ENCODE assay signal across 11 mouse cellular contexts in the genomic region with DNA sequence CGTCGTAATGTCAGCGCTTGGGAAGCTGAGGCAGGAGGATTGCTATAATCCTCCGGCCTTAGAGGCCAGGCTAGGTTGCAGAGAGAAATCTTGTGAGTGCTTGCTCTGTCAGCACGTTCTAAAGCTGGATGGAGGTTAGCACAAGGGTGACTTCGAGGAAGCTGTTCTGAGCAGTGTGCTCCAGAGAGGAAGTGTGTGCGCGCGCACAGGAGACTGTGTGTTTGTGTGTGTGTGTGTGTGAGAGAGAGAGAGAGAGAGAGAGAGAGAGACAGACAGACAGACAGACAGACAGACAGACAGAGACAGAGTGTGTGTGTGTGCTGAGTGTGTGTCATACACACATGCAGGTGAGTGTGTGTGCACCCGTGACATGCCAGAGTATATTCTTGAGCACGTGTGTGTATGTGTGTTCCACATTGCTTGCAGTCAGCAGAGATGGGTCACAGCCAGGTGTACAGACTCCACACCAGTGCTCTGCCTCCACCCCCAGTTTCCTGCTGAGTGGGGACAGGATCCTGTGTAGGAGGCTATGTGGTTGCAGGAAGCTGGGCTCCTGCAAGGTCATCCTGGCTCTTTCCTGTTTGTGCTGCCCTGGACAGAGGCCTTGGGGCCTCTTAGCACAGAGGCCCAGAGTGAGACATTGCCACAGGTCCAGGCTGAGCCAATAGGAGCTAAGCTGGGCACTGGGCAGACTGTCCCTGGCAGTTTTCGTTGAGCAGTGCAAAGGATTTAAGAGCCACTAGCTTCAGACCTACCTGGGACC. TPM values are rescaled to one million over a fixed set of nuclear protein-coding genes. Genes with fewer than 3 reads are reported as not detected.
DNase-seq lines count a peak whose midpoint lies in the region; ATAC-seq and TF ChIP-seq lines count a peak whose summit lies in the region.
"Had no signal": no experiment of that assay in that cellular context is flagged by ENCODE, and none has a peak within 500 bp of the region (broad histone marks: within the 10 kb centered on the region; RNA-seq: fewer than 3 reads in every experiment).

No protein-coding gene starts in this region.

- DNase-seq in gastrocnemius, adult 2 months, result no peak
- no peak for DNase-seq in gastrocnemius, adult 8-10 months (ENCODE audit: low spot score in 2 of 2)
- peak; percentile 65 to 78 for DNase-seq in heart, adult 2 months
- DNase-seq in embryo, embryonic 9.5 days (ENCODE audit: extremely low spot score), result no peak
- DNase-seq in layer of hippocampus, adult 11-12 months (ENCODE audit: low spot score), result no peak

- H3K4me3 ChIP-seq in gastrocnemius, adult 2 months, result peak overlapping the region; percentile 26; the same call in 1 of the 2 replicates
- no peak overlapping the region for H3K4me3 ChIP-seq in heart, adult 2 months
- no peak overlapping the region for H3K4me3 ChIP-seq in kidney, embryonic 14.5 days (ENCODE audit: low read length)
- H3K4me3 ChIP-seq: embryonic facial prominence, embryonic 13.5 days; neural tube, embryonic 13.5 days had no signal

- H3K4me1 ChIP-seq in heart, adult 2 months (ENCODE audit: control insufficient read depth, insufficient read depth, low read length), result peaks cover 56% of the 10 kb centered on the region
- H3K4me1 ChIP-seq in kidney, embryonic 14.5 days (ENCODE audit: control insufficient read depth, insufficient read depth, low read length), result peaks cover 15% of the 10 kb centered on the region; the same call in 1 of the 2 replicates

- peak; percentile 86 for TF ChIP-seq EP300 in heart, adult 2 months (IDR thresholded peaks at IDR 0.05; ENCODE audit: insufficient read depth, low read depth, low read length)

- TF ChIP-seq CTCF in gastrocnemius, adult 2 months (IDR thresholded peaks at IDR 0.05), result no peak
- TF ChIP-seq CTCF in heart, adult 2 months (IDR thresholded peaks at IDR 0.05), result no peak

- peak; percentile 36 for ATAC-seq in kidney, embryonic 14.5 days (ENCODE audit: low FRiP score, low TSS enrichment)
- ATAC-seq in megakaryocyte progenitor cell, adult 5-6 weeks (replicated peaks; ENCODE audit: poor library complexity), result peak; percentile 23
- ATAC-seq in megakaryocyte-erythroid progenitor cell, adult 5-6 weeks (replicated peaks; ENCODE audit: low FRiP score, low TSS enrichment, poor library complexity, severe bottlenecking), result no peak

- H3K4me2 ChIP-seq in kidney, embryonic 14.5 days (replicated peaks; ENCODE audit: low read depth, low read length), result no peak overlapping the region
- H3K4me2 ChIP-seq: embryonic facial prominence, embryonic 13.5 days; neural tube, embryonic 13.5 days had no signal

- peak overlapping the region; percentile 2; the same call in 1 of the 2 replicates for H3K9ac ChIP-seq in heart, adult 2 months (ENCODE audit: low read depth, low read length)
- H3K9ac ChIP-seq in kidney, embryonic 14.5 days (ENCODE audit: low read depth, low read length), result no peak overlapping the region
- H3K9ac ChIP-seq: embryonic facial prominence, embryonic 13.5 days; neural tube, embryonic 13.5 days had no signal

- intact Hi-C loops in gastrocnemius, adult 2 months (cut with DNase I), result no loop called here
- intact Hi-C loops in heart, adult 2 months (cut with DNase I), result no loop called here

- no peaks in the 10 kb centered on the region for H3K27me3 ChIP-seq in heart, adult 2 months (ENCODE audit: control insufficient read depth, insufficient read depth, low read length)
- H3K27me3 ChIP-seq in kidney, embryonic 14.5 days (ENCODE audit: control insufficient read depth, insufficient read depth, low read length), result no peaks in the 10 kb centered on the region
- H3K27me3 ChIP-seq: CH12.LX; embryonic facial prominence, embryonic 13.5 days; neural tube, embryonic 13.5 days had no signal

- H3K9me3 ChIP-seq in kidney, embryonic 14.5 days (ENCODE audit: control insufficient read depth, low read length), result no peaks in the 10 kb centered on the region
- H3K9me3 ChIP-seq: embryonic facial prominence, embryonic 13.5 days; neural tube, embryonic 13.5 days had no signal

- TF ChIP-seq POLR2A in heart, adult 2 months (IDR thresholded peaks at IDR 0.05; ENCODE audit: insufficient read depth, low read depth, low read length), result no peak

- H3K27ac ChIP-seq in gastrocnemius, adult 2 months, result peak overlapping the region; percentile 71
- peak overlapping the region; percentile 84 for H3K27ac ChIP-seq in heart, adult 2 months
- peak overlapping the region; percentile 19; the same call in 1 of the 2 replicates for H3K27ac ChIP-seq in kidney, embryonic 14.5 days (ENCODE audit: low read depth, low read length)
- H3K27ac ChIP-seq: embryonic facial prominence, embryonic 13.5 days; neural tube, embryonic 13.5 days had no signal

- no peaks in the 10 kb centered on the region for H3K36me3 ChIP-seq in heart, adult 2 months (ENCODE audit: control insufficient read depth, insufficient read depth, low read length)
- H3K36me3 ChIP-seq in kidney, embryonic 14.5 days (ENCODE audit: control insufficient read depth, insufficient read depth, low read length), result no peaks in the 10 kb centered on the region; the same call in 1 of the 2 replicates
- H3K36me3 ChIP-seq: neural tube, embryonic 13.5 days had no signal

- H3K79me2 ChIP-seq in heart, adult 2 months (replicated peaks; ENCODE audit: control insufficient read depth, insufficient read depth, low read length), result peaks cover 22% of the 10 kb centered on the region

- 46% methylated on average over 12 of the region's 12 CpGs for WGBS in heart, adult 2 months
- WGBS in kidney, embryonic 14.5 days, result 76% methylated on average over 12 of the region's 12 CpGs

RNA-seq across cellular contexts. Expression of gene Tpst2, which starts 21.9 kb away (rescaled TPM):
- total RNA-seq in gastrocnemius, adult 2 months (2021), result 10 to 100 TPM; 12.6 to 25.4 TPM
- total RNA-seq in gastrocnemius, adult 8-10 months (2022), result 10 to 100 TPM; 13.4 to 17.6 (median 16.0) TPM
- 10 to 100 TPM; 38.3 to 43.6 TPM for total RNA-seq in heart, adult 2 months (2021)
- 36.9 and 37.7 TPM in 2 replicates for polyA plus RNA-seq in heart, adult 2 months (2012; rRNA removed)
- polyA plus RNA-seq in kidney, embryonic 14.5 days (2014; fragmentation: Nextera tagmentation; extraction: Ambion mirVana), result 39.9 and 50.3 TPM in 2 replicates
- total RNA-seq in megakaryocyte progenitor cell, adult 5-6 weeks (2015), result 22.6 and 29.6 TPM in 2 replicates
- 31.4 and 45.3 TPM in 2 replicates for total RNA-seq in megakaryocyte progenitor cell, adult 5-6 weeks (2017)
- total RNA-seq in megakaryocyte-erythroid progenitor cell, adult 5-6 weeks (2014; fragmentation: Nextera tagmentation), result 37.4 and 43.4 TPM in 2 replicates
- 17.6 and 27.3 TPM in 2 replicates for total RNA-seq in megakaryocyte-erythroid progenitor cell, adult 5-6 weeks (2017)

RNA-seq across cellular contexts. Expression of gene Tfip11, which starts 27.8 kb away (rescaled TPM):
- total RNA-seq in gastrocnemius, adult 2 months (2021), result 10 to 100 TPM; 10.6 to 15.5 TPM
- 10 to 100 TPM; 11.9 to 14.7 (median 14.2) TPM for total RNA-seq in gastrocnemius, adult 8-10 months (2022)
- total RNA-seq in heart, adult 2 months (2021), result 10 to 100 TPM; 17.6 to 19.4 TPM
- 16.0 and 18.5 TPM in 2 replicates for polyA plus RNA-seq in heart, adult 2 months (2012; rRNA removed)
- polyA plus RNA-seq in kidney, embryonic 14.5 days (2014; fragmentation: Nextera tagmentation; extraction: Ambion mirVana), result 15.7 and 22.3 TPM in 2 replicates
- total RNA-seq in megakaryocyte progenitor cell, adult 5-6 weeks (2015), result 12.9 and 16.2 TPM in 2 replicates
- total RNA-seq in megakaryocyte progenitor cell, adult 5-6 weeks (2017), result 12.9 and 20.1 TPM in 2 replicates
- 32.1 and 33.3 TPM in 2 replicates for total RNA-seq in megakaryocyte-erythroid progenitor cell, adult 5-6 weeks (2014; fragmentation: Nextera tagmentation)
- total RNA-seq in megakaryocyte-erythroid progenitor cell, adult 5-6 weeks (2017), result 14.7 and 22.6 TPM in 2 replicates

RNA-seq across cellular contexts. Expression of gene Crybb1, which starts 42.8 kb away (rescaled TPM):
- total RNA-seq in gastrocnemius, adult 2 months (2021), result 1 to 10 TPM; 1.6 to 3.7 TPM
- total RNA-seq in gastrocnemius, adult 8-10 months (2022), result 1 to 10 TPM; 1.2 to 2.7 (median 2.2) TPM
- total RNA-seq in heart, adult 2 months (2021), result 1 to 10 TPM; 1.5 to 3.3 TPM
- polyA plus RNA-seq in heart, adult 2 months (2012; rRNA removed), result 2.1 and 2.3 TPM in 2 replicates
- 0.83 and 1.0 TPM in 2 replicates for polyA plus RNA-seq in kidney, embryonic 14.5 days (2014; fragmentation: Nextera tagmentation; extraction: Ambion mirVana)
- total RNA-seq in megakaryocyte progenitor cell, adult 5-6 weeks (2015), result not detected in 2 replicates
- total RNA-seq in megakaryocyte progenitor cell, adult 5-6 weeks (2017), result not detected in 2 replicates
- total RNA-seq in megakaryocyte-erythroid progenitor cell, adult 5-6 weeks (2014; fragmentation: Nextera tagmentation), result not detected in 2 replicates
- not detected in 2 replicates for total RNA-seq in megakaryocyte-erythroid progenitor cell, adult 5-6 weeks (2017)
- total RNA-seq: CH12.LX had no signal

RNA-seq across cellular contexts. Expression of gene Srrd, which starts 44.4 kb away (rescaled TPM):
- 1 to 10 TPM; 4.2 to 5.6 TPM for total RNA-seq in gastrocnemius, adult 2 months (2021)
- total RNA-seq in gastrocnemius, adult 8-10 months (2022), result 1 to 10 TPM; 3.8 to 7.2 (median 5.1) TPM
- 1 to 10 TPM; 6.5 to 7.3 TPM for total RNA-seq in heart, adult 2 months (2021)
- 23.4 and 28.4 TPM in 2 replicates for polyA plus RNA-seq in heart, adult 2 months (2012; rRNA removed)
- 46.0 and 47.0 TPM in 2 replicates for polyA plus RNA-seq in kidney, embryonic 14.5 days (2014; fragmentation: Nextera tagmentation; extraction: Ambion mirVana)
- total RNA-seq in megakaryocyte progenitor cell, adult 5-6 weeks (2015), result 33.7 and 40.2 TPM in 2 replicates
- total RNA-seq in megakaryocyte progenitor cell, adult 5-6 weeks (2017), result 15.1 and 18.5 TPM in 2 replicates
- total RNA-seq in megakaryocyte-erythroid progenitor cell, adult 5-6 weeks (2014; fragmentation: Nextera tagmentation), result 17.6 and 30.6 TPM in 2 replicates
- total RNA-seq in megakaryocyte-erythroid progenitor cell, adult 5-6 weeks (2017), result 16.2 and 18.7 TPM in 2 replicates

RNA-seq across cellular contexts. Expression of gene Hps4, which starts 44.5 kb away (rescaled TPM):
- 1 to 10 TPM; 4.3 to 6.3 TPM for total RNA-seq in gastrocnemius, adult 2 months (2021)
- 1 to 10 TPM; 4.5 to 7.3 (median 5.5) TPM for total RNA-seq in gastrocnemius, adult 8-10 months (2022)
- 1 to 10 TPM; 8.0 to 8.5 TPM for total RNA-seq in heart, adult 2 months (2021)
- 15.5 and 15.9 TPM in 2 replicates for polyA plus RNA-seq in heart, adult 2 months (2012; rRNA removed)
- polyA plus RNA-seq in kidney, embryonic 14.5 days (2014; fragmentation: Nextera tagmentation; extraction: Ambion mirVana), result 35.4 and 37.6 TPM in 2 replicates
- 15.1 and 15.9 TPM in 2 replicates for total RNA-seq in megakaryocyte progenitor cell, adult 5-6 weeks (2015)
- 12.8 and 17.6 TPM in 2 replicates for total RNA-seq in megakaryocyte progenitor cell, adult 5-6 weeks (2017)
- total RNA-seq in megakaryocyte-erythroid progenitor cell, adult 5-6 weeks (2014; fragmentation: Nextera tagmentation), result 18.6 and 41.1 TPM in 2 replicates
- 5.9 and 9.6 TPM in 2 replicates for total RNA-seq in megakaryocyte-erythroid progenitor cell, adult 5-6 weeks (2017)

Comparison
In these comparisons a context has a peak if more than half of its experiments do, and no peak if none do; other contexts are left out.
1. DNase-seq: peak in heart, adult 2 months (2 of 2); none in gastrocnemius, adult 2 months (single experiment), gastrocnemius, adult 8-10 months (0 of 2), embryo, embryonic 9.5 days (single experiment) and layer of hippocampus, adult 11-12 months (single experiment).
2. H3K27ac ChIP-seq: peak in every context shown above with its lines; median percentile 84 in heart, adult 2 months; 71 in gastrocnemius, adult 2 months; 19 in kidney, embryonic 14.5 days.